Mouse (Mus musculus) spleen, adult 12 weeks (tissue): ENCODE data around the gene Carhsp1.

Source experiments
- DNase-seq: peaks from one replicate; pipeline ENCODE4 v3.0.0; 2022; ENCODE audit warnings: low spot score

Carhsp1 gene

DNA sequence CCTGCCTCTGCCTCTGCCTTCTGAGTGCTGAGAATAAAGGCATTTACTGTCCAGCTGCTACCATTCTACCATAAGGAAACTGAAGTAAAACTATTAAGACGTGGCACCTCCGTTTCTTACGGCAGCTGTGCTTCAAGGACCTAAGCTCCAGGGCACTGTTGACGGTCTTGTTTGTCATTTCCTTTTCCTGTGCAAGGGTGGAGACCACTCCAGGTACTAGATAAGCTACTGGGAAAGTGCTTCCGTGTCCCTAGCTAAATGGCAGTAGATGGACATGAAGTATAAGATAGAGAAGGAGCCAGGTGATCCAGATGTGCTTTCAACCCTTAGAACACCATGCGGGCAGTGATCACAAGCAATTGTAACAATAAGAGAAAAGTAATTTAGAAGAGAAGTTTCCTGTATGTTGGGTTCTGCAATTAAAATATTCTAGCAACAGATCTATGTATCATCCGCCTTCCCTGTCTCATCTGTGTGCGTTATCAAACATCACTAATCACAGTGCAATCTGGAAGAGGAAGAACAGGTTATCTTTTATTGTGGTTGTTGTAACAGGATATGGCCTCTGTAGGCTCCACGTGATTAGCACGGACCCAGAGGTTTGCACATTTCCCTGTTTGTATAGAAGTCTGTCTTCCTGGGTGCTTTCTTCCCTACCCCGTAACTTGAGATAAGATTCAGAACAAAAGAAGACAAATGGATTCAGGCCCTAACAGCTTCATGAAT lies 32.3 kb downstream of the Carhsp1 start:
- no peak for DNase-seq

DNA sequence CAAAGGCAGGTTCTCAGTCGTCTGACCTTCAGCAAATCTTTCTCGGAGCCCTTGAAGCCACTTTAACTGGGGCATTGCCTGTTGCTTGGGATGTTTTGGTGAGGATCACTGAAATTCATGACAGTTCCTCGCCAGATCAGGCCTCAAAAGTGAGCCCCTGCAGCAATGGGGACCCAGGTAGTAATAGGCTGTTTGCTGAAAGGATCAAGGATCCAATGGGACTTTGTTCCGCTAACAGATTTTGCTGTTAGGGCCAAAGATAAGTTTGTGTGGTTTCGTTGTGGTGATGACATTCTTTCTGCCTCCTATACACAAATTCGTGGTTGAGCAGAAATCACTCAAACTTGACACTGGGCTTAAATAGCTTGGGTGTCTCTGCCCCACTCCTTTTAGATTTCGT lies 33.8 kb downstream of the Carhsp1 start:
- no peak for DNase-seq

DNA sequence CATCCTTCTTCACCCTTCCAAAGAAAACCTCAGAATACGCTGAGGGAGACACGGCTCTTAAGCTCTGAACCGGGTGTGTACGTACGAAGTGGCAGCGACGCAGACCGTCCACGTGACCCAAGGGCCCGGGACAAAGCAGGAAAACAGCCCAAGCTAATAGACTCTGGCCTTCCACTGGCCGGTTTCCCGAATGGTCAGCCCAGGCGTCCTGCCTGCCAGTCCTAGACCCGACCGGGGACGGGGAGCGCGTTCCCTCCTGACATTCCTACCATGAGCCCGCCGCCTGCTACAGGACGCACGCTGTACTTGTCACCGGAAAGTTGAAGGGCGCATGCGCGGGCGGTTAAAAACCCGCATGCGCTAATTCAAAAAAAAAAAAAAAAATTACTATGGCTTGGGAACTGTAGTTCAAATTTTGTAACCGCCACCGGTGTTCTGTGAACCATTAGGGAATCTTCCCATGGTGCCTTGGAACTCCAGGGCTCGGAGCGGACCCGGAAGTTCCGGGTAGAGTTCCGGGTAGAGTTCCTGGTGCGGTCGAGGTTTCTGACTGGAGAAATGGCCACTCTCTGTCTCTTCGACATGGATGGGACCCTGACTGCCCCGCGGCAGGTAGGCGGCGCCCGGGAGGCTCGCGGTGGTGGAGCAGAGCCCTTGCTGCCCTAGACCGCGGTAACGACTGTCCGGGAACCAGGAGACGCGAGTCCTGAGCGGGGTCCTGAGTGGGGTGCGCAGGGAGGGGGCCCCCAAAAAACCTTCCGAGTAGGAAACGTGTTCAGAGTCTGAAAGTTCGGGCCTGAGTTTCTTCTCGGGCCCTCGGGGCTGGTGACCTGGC lies 34.5 kb downstream of the Carhsp1 start, which contains the start of the genes Pmm2 and Tmem186:
Pmm2 (plus strand) TSS at position 458 of the 835 bp plus-strand sequence.
Tmem186 (minus strand) TSS at position 496 of the 835 bp plus-strand sequence.
- DNase-seq = peak; percentile 83

DNA sequence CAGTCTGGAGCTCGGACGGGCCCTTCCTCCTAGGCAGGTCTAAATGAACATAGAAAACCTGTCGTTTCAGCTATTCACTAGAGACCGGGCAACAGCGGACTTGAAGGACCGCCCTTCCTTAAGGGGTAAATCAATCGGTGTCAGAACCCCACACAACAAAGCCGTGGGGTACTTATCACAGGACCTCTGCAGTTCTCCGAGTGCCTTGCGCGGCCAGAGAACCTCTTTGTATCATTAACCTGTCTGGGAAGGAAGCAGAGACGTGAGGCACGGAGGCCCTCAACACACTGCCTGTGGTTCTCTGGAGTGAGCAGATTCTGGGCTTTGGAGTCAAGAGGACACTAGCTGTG lies 35.1 kb downstream of the Carhsp1 start:
- DNase-seq = no peak

DNA sequence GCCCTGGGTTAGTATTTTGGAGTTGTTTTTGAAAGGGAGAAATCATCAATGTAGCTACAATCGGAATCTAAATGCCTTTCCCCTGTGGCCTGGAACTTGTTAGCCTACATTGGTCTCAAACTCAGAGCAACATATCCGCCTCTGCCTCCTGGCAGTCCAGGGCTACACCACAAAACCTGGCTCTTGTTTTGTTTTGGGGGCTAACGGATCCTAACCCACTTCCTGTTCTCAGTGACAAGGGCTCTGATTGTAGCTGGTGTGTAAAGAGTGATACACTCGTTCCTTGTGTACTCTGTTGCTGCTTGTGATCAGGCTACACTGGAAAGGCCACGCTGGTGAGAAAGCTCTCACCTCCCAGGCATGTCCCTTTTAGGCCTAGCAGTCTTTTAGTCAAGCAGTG lies 40.5 kb downstream of the Carhsp1 start:
- DNase-seq = no peak

DNA sequence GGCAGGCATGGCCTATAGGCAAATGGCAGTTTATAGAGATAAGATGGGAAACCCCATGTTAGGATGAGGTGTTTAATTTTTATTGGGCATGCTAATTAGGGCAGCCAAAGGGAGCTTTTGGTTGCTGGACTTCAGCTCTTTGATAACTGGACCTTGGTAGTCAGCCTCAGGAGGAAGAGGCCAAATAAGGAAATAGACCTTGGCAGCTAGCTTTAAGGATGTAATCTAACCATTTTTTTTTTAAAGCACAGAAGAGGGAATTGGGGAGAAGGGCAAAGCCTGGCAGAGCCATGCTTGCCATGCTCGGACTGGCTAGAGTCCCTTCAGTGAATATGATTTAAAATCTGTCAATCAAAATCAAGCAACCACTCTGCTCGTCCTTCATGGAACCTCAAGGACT lies 41.5 kb downstream of the Carhsp1 start:
- DNase-seq = no peak

DNA sequence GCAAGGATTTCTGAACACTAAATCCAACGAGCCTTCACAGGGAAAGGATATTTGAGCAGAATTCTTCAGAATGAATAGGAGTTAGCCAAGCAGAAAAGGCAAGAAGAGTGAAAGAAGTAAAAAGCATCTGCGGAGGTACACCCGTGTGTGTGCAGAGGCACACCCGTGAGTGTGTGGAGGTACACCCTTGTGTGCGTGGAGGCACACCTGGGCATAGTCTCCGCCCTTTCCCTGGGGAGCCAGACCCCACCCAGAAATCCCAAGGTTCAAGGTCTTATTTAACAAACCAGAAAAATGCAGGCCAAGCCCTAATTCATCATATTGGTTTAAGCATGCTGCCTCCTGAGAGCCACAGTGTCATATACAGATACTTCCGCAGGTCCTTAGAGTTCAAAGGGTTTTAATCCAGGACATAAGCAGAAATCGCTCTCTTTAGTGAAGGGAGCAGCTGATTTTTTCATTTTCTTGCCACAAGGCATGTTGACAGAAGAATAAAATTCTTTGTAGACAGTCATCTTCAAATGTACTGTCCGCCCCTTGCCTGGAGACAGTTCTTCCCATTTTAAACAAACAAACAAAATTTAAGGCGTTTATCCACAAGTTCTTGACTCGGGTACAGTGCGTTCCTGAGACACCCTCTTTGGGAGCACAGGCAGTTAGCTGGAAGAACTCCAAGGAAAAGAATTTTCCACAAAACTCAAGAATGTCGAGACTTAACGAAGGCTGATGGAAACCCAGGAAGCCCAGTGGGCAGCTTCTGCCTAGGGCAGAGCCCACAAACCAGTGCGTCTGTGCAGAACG lies 51.4 kb downstream of the Carhsp1 start:
- no peak for DNase-seq

DNA sequence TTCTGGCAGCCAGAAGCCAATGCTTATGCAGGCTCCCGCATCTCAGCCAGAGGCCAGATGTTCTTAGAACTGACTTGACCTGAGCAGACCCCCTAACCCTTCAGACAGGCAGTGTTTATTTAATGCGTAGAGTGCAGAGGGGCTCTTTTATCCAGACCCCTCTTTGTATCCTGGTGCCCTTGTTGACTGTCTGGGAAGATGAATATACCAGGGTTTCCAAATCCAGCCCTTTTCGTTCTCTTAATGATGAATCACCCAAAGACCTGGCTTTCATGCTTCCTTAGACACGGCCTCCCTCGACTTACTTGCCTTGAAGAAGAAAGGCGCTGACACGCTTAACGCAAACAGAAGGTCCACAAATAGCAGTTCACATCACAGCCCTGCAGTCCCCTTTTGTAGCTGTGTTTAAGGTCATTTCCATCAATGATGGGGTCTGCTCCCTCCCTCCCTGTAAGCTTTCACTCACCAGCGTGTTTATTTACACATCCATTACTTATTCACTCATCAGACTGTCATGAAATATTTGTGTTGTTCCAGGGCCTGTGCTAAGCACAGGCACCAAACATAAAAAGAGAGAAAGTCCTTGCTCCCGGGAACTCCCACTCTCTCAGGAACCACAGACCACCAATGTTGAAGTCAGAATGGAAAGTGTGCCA lies 52.2 kb downstream of the Carhsp1 start:
- DNase-seq = no peak

DNA sequence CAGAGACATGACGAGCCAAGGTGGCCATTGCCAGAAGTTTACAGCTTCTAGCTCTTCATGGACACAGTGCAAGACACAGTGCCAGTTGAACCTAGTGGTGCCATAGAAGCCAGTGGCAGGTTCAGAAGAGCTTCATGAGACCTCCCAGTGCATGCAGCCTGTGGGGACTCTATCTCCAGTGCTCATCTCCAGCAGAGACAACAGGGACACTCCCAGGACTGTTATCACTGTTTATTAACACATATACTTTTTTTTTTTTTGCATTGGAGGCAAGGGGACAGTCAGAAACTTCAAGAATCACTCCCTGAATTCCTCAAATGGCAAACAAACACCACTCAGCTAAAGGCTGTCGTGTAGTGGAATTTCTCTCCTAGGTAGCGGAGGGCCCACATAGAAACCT lies 58.5 kb downstream of the Carhsp1 start:
- DNase-seq = peak; percentile 15

DNA sequence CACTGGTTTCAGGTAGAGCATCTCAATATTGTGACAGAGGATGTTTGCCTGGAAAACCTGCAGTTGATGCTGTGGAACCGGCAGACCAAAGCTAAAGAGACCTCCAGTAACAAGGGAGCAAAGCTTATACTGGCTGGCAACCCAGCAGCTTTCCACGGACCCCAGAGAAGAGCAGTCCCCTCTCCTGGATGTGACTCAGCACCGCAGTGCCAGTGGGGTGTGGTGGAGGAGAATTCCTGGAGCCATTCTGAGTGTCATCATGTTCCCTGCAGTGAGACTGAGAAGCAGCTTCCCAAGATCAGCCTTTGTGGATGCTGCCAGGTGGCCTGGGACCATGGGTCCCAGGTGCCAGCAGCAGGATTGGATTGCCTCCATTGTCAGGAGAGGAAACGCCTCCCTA lies 58.9 kb downstream of the Carhsp1 start:
- DNase-seq = peak; percentile 40

DNA sequence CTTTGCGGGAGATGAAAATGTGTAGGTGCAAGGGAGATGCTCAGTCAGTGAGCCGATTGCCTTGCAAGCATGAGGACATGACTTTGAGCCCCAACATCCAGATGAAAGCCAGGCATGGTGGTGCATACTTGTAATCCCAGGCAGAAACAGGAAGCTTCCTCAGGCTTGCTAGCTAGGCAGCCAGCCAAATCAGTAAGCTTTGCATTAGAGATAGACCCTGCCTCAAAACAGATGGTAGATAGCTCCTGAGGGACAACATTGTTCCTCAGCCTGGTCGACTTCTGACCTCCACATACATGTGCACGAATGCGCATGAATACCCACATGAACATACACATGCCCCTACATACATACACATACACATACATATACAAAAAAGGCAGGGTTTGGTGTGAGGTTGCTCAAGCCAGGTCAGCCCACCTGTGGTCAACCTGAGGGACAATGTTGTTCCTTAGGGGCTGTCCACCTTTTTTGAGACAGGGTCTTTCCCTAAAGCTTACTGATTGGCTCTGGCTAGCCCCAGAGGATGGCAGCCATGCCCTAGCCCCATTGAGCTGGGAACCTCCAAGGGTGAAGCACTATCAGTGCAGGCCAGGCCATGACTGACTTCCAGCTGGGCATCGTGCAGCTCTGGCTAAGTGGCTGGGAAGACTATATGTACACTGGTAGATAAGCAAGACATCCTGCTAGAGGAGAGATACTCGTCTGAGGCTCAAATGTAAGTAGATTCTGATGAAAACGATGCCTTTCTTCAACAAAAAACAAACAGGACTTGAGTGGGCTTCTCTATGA lies 59.5 kb downstream of the Carhsp1 start:
- peak; percentile 69 for DNase-seq

DNA sequence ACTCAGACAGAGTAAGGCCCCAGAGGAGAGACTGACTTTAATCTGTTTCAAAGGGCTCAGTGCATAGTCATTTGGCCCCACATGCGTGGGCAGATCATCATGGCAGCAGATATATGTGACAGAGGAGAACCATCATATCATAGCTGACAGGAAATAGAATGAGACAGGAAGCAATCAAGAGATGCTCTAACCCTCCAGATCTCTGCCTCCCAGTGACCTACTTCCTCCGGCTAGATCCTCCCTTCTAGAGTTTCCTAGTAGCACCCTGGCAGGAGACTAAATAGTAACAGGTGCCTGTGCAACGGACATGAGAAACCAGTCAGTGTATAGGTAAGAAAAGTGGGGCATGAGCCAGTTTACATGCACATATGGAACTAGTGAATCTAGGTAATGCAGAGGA lies 61.6 kb downstream of the Carhsp1 start:
- DNase-seq = no peak
